Mouse (Mus musculus): ENCODE measurements around the gene Huwe1.

DNA sequence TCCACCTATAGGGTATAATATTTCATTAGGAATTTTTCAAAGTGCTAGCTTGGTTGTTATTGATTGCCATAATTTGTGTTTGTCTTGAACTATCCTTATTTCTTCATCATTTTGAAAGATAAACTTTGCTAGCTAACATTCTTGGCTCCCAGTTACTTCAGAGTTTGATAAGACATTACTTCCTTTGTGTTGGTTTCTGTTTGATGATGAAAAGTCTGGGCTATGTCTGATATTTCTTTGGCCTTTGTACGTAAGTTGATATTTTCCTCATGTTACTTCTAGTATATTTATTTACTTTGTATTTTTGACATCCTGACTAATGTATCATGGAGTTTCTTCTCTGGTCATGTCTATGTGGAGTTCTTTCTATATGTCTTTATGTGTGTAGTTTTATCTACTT lies 28.4 kb downstream of the Huwe1 start:
- no peak for TF ChIP-seq GATA1 (IDR thresholded peaks at IDR 0.05; ENCODE audit: low read length)
- no peak for TF ChIP-seq TAL1 (IDR thresholded peaks at IDR 0.05; ENCODE audit: low read length)

All from erythroblast, embryonic 14.5 days (primary cell).